Mouse (Mus musculus): ENCODE data around the gene Lin7a.

Gene Lin7a

DNA sequence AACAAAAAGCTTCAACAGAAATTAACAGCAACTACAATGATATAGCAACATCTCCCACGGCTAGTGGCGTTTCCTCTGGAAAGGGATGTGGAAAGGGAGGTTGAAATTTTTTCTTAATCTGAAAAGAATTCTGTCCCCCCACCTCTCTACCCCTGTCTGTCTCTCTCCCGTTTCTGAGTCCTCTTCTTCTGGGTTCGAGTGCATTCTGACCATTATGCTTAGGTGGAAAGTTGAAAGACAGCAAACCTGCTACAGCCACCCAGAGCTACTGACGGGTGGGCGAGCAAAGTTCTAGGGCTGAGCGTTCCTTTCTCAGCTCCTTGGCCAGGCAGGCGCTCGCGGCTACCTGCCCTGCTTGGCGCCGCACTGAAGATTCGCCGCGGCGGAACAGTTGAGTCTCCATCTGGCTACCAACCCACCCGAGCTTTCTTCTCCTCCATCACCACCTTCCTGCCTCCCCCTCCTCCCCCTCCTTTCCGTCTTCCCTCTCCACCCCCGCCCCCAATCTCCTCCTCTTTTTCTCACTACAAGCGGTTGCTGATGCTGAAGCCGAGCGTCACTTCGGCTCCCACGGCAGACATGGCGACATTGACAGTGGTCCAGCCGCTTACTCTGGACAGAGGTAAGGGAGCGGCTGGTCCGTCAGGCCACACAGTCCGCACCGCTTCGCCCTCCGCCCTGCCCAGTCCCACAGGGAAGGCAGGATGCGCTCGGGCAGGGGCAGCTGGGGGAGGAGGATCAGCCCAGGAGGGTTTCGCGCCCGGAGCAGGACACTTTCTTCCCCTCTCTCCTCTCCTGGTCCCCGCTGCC lies at the start of gene Lin7a:
Gene Lin7a, plus strand, starts transcription at position 366 of the 810 bp plus-strand sequence.
- peak; percentile 82 for DNase-seq

DNA sequence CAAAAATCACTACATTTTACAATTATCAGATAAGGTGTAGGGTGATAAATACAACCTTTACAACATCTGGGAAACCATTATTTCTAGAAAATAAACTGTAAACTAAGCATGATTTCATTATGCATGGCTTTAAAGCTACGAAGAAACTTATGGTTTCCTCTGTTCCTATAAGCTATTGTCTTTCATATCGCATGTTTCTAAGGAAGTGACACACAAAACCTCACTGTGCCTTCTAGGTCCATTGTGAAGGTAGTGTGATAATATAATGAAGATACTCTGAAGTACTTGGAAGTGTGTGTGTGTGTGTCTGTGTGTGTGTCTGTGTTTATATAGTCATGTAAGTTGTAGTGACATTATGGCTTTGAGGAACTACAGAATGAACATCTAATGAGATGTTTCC lies 49.8 kb upstream of the Lin7a start:
- DNase-seq = no peak

DNA sequence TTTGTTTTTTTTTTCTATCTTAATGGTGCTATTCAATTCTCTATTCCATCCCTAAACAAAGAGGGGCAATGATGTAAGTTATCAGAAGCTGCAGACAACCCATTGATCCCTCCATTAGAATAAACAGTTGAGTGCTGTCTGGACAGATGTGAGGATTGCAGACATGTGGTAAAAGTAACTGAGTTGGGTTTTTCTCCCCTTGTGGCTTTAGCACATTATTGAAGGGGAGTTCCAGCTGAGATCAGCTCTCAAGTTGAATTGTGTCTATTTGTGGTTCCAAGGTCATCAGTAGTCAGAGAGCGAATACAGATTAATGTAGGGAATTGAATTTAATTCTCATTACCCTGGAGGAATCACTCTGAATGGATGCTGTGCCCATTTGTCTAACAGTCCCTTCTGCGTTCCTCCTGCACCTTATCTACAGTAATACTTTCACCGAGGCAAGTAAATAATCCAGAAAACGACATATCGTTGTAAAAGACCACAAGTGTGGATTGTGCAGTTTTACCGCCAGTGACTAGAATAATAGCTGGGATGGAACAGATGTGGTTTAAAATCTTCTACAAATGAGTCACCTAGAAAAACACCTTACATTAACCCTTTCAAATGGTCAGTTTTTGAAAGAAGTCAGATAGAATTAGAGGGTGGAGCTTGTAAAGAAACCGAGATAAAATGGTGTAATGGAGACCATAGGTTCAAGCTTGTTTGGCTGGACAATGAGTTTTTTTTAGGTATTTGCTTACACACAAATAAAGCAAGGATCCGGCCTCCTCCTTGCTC lies 48.9 kb upstream of the Lin7a start:
- DNase-seq = no peak

DNA sequence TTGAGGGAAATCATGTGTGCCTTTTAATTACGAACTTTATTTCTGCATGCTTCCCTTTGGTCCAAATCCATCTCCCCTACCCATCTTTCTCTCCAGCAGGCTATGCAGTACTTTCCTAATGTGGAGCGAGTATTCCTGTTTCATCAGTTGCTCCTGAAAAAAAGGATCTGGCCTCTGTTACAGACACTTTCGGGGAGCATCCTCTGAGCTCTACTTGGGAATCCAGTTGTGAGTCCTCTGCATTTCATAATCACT lies 48.4 kb upstream of the Lin7a start:
- DNase-seq = no peak

DNA sequence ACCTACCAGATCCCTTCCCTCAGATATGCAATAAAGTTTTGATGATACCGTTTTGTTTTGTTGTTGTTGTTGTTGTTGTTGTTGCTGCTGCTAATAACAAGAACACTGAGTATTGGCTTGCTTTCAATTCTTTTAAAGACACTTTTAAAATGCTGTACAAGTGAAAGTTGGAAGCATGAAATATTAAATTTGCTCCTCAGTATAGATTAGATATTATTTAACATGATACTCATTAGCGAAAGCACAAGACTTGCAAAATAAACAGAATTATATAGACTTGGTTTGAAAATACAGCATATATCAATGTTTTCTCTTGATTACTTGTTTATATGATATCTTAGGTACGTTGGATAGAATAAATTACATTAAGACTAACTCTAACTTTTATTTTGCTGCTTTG lies 47.7 kb upstream of the Lin7a start:
- DNase-seq = no peak

DNA sequence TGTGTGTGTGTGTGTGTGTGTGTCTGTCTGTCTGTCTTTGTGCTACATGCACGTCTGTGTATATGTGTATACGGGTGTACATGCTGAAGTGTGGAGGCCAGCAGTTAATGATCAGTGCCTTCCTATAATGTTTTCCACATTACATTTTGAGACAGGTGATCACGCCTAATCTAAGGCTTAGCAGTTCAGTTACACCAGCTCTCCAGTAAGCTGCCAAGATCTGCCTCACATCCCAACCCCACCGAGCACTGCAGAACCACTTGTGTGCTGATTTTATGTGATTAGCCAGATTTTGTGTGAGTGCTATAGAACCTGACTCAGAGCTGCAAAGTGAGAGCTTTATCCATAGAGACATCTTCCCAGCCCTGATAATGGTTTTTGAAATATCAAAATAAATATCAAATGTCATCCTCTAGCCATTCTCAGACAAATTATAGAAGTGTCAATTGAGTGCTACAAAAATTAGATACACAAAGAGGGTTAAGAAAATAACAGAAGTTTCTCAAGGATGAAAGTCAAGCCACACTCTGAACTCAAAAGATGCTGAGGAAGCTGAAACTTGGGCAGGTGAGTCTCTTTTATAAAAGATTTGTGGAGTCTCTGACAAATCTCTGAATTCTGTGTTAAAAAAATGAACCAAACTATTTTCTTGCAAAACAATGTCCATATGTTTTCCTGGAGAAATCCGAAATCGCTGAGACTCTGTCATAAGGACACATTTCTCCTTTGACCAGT lies 46.7 kb upstream of the Lin7a start:
- no peak for DNase-seq

DNA sequence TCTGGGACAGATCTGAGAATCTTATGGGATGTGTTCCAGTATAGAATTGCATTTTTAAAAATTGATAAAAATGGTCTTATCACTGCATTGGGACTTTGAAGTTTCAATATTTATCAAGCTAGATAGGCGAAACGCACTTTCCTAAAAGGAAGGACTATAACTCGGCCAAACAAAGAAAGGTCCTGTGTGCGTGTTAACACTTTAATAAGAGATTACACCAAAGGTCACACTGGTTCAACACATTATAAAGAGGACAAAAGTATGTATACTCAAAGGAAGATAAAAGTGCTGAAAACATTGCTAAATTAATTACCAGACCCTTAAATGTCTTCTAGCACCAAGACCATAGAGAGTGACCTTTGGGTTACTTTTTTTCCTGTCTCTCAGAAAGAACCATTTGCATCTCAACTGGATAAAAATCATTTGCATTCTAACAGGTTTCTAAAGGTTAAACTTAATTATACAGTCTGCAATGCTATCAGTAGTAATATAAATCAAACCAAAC lies 46.1 kb upstream of the Lin7a start:
- no peak for DNase-seq

DNA sequence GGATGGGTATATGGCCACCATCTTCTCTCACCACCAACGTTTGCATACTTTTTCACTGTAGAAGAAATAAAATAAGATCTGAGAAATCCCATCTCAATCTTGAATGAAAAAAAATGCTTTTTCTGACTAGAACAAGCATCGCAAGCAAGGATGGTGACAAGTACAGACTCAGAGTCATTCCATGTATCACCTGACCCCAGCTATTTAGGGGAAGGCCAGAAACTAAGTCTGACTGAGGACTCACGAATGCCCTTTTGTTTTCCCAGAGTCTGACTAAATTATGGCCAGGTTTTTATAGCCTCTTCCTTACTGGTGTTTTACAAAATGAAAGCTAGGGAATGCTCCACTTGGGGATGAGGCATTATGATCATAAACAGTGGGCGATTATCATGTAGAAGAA lies 45.6 kb upstream of the Lin7a start:
- no peak for DNase-seq

DNA sequence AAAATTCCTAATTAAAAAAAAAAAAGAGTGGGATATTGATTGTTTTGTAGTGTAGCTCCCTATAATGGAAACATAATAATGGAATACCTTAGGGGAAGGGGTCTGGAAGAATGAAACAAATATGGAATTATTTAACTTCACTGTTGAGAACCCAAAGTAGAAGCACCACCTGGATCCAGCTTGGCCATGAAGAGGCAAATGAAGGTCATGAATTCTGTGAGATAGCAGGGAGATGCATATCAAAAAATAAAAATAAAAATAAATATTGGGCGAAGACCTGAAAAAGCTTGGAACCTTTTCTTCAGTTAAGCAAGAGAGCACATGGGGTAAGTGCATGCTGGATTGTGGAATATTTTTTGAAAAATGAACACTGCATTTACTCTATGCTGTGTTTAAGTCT lies 43.6 kb upstream of the Lin7a start:
- no peak for DNase-seq

DNA sequence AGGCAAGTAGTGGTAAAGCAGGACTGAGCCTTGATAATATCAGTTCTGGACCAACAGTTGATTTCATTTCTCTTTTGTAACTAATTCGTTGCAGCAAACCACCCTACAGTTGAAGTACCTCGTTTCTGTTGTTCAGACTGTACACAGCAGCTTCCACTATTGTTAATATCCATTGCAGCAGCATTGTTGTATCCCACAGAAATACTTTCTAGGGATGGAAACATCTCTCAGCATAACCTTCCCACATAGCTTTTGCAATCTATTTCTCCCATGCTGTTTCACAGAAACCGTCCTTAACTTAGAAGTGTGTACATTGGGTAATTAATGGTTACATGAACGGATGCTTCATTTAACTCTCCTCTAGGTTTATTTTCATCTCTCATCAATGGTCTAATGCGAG lies 42.7 kb upstream of the Lin7a start:
- no peak for DNase-seq

DNA sequence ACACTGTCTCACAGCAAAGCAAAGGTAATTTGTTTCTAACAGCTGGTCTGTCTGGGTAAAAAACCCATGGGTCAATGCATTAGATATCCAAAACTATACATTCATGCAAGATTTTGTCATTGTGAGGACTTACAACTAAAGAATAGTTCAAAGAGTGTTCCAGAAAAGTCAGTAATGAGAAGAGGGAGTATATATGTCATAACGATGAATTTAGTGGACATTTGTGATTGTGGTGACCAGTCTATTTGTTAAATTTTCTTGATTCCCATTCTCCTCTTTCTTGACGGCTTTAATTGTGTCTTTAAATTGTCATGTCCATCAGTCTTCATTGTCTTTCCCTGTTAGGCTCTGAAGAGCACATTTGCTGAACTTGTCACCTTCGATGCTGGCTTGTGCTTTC lies 42.1 kb upstream of the Lin7a start:
- DNase-seq = peak; percentile 6

DNA sequence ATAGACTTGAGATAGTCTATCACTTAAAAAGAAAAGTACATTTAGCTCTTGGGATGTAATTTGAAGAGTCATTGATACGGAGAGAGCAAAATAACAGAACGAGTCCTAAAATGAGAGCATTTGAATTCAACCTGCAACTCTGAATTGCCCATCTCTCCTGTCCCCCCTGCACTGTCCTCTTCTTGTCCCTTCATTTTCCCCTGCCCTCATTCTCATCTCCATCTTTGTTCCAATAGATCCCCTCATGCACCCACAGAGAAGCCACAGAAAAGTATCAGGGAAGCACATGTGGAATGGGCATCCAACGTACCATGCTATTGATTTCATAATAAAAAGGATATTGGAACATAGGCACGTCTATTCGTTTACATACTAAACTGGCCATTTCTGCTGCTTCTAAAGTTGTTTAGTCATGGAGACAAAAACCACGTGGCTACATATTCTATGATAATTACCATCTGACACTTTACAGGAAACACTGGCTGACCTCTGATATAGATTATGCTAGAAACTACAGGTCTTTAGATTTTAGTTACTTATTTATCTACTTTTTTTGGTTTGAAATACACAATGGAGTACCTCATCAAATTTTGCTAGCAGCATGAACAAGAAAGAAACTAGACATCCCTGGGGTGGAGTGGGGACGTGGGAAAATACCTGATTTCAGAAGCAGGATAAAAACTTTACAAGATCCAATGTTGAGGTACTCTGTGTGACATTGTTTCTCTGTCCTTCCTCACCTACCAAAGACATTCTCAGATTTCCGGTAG lies 41.2 kb upstream of the Lin7a start:
- DNase-seq = no peak

DNA sequence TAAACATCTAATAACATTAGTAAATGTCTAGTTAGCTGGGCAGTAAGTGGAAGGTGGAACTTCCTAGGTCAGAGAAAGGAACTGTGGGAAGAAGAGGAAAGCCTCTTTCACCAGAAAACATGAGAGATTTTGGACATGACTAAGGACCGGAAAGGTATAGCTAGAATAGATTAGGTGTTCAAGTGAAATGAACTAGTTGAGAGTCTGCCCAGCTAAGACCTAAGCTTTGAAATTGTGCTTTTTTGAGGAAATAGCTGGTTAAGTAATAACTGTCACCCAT lies 40.7 kb upstream of the Lin7a start:
- no peak for DNase-seq

DNA sequence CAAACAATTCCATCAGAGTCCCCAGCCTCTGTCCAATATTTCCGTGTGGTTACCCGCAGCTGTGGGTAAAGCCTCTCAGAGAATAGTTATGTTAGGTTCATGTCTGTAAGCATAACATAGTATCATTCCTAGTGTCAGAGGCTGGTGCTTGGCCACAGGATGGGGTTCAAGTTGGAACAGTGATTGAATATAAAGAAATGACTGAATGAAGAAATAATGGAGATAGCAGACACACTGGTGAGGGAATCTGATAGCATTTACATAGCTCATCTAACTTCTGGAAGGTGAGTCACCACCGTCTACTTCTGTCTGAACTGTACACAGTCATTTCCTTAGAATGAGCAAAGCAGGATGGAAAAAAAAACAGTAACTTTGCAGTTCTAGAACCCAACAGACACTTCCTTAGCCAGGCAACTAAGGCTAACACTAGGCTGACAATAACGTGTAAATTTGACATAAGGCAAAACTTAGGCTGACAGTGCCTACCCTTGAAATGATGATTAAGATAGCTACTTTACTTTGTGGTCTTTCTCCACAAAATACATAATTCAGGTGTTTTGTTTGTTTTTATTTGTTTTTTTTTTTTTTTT lies 40.0 kb upstream of the Lin7a start:
- DNase-seq = no peak

DNA sequence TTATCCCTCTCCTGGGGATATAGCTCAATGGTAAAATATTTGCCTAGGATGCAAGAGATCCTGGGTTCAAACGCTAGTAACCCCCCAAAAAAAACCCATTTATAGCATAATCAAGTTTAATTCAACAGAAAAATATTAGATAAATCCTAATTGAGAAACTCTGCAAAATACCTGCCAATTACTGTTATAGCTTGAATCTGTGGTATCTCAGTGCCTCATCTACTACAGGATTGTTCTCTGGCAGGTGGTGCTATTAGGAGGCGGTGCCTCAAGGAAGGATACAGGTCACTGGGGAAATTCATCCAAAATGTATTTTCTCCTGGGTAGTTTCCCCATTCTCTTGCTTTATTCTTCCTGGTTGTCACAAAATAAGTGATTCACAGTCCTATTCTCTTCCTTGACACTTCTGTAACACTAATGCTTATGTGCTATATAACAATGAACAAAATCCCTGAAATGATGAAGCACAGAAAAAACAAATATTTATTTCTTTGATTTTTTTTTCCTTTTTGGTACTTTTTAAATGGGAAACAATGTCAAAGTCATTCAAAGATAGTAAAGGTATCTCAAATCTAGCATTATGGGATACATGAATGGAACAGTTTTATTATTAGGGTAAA lies 38.9 kb upstream of the Lin7a start:
- DNase-seq = no peak

DNA sequence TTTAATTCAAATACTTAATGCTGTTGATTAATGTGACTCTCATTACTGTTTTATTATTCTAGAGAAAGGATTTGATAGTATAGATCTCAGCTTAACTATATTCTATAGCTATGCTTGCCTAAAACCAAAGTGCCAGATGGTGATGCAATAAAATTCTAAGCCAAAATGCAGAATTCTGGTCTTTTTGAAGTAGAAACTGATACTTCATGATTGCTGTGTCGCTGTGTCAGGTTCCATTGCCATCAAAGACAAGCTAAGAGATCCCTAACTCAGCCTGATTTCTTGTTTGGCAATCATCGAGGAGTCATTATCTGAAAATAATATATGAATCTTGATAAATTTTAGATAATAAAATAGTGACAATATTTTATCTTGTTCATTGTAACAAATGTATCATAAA lies 38.3 kb upstream of the Lin7a start:
- DNase-seq = no peak

DNA sequence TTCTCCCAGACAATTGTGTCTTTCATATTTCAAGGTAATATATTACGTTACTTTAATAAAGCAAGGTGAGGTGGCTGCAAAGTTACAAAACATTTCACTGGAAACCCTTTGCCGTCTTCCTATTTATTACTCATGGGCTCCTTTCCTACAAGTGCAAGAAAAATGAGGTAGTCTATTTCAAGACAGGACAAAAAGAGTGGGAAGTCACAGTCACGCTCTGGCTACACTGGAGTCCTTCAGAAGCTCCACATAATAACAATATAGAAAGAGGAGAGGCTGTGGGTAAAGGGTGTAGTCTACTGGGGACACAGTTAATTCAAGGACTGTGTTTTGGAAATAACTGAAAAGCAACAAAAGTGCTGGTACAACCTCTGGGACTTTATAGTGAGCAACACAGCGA lies 37.7 kb upstream of the Lin7a start:
- DNase-seq = no peak

DNA sequence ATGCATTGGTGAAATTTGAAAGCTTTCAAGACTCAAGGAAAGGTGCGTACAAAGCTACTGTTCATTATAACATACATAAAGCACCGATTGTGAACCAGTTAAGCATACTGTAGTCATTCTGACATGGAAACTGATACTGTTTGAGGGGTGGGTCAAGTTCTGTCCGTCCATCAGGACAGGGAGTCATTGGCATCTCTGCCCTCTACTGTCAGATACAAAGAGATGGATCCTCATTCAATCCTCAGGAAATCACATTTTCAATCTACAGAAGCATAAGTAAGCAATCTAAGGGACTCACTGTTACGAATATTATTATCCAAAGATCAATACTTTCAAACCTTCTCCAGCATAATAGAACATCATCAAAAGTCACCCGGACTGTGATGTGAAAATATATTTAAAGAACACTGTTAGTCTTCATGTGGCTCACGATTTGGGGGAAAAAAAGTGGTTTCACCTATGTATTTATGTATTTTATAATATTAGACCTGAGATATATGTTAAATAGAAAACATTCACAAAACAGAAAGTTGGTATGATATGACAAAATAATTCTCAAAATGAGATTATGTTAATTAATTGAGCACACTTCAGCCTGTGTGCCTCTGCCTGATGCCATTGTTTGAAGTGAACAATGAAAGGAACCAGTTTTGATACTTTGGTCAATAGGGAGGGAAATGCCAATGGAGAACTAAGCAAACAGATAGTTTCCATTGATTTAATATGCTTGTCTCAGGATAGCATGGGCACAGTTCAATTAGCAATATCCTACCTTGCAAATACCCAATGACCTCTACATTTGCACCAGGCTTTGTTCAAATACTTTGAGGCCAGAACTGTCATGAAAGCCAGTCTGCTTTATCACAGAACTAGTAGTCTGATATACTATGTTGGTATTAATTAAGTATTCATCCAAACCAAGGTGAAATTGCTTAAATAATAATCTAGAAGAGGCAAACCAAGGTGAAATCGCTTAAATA lies 36.8 kb upstream of the Lin7a start:
- DNase-seq = no peak

DNA sequence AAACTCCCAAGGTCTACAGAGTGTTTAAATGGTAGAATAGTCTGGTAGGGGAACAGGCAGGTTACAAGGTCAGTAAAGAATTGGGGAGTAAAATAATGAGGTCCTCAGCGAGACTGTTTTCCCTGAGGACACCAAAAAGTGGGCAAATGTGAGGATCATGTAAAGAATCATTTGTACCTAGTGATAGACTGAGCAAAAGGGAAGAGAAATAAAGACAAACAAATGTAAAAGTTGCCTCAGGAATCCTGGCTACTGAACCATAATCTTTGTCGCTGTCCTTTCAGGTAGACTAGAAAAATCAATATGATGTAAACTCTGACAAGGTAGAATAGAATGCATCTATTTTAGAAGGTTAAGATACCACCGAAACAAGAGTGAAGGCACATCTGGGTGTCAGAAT lies 36.0 kb upstream of the Lin7a start:
- DNase-seq = no peak

DNA sequence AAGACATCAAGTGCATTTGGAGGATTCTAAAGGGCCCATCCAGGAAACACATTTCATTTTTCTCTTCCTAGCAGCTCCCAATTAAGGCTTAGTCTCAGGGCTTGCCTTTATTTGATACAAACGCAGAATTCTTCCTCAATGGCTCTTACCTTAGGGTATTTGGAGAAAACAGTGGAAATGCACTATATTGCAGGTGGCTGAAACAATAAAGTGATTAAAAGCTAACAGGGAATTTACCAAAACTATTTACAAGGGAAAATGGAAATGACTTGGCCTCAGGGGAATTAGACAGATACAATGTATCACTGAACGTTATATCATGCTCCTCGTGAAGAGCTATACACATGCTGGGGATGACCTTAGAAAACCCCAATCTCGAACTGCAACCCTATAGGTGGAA lies 35.3 kb upstream of the Lin7a start:
- no peak for DNase-seq

DNA sequence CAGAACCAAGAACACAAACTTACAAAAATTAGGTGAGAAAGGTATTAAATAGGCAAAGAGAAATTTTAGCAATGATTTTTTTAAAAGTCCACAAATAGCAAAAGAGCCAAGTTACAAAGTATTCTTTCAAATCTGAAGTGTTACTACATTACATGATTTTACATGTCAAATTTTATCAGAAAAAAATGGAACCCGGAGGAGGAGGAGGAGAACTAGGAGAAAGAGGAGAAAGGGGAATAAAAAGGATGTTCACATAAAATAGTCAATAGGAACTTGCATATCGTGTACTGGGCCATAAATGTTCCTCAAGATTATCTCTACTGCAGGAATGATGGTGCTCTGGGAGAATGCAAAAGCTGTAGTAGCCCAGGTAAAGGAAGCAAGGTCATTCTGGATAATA lies 34.4 kb upstream of the Lin7a start:
- no peak for DNase-seq
